Mouse (Mus musculus): ENCODE measurements around the gene Gnao1. TPM values are rescaled to one million over a fixed set of nuclear protein-coding genes. Genes with fewer than 3 reads are reported as not detected.
A peak's percentile ranks its signal among the peaks of the same experiment; 100 is the strongest.

Gnao1 gene
- total RNA-seq, 1 experiment from 2014 or later, result 0.48 TPM

- no peak for ATAC-seq (replicated peaks; ENCODE audit: insufficient number of reproducible peaks, low FRiP score, low TSS enrichment, poor library complexity, severe bottlenecking)
Measured at GRCm38 (mm10) chr8:93923897-93924334, 114.2 kb downstream of the Gnao1 start.

- ATAC-seq (replicated peaks; ENCODE audit: insufficient number of reproducible peaks, low FRiP score, low TSS enrichment, poor library complexity, severe bottlenecking), result no peak
Measured at GRCm38 (mm10) chr8:93925513-93925912, 115.7 kb downstream of the Gnao1 start.

GRCm38 (mm10) chr8:93929233-93929632 lies 119.5 kb downstream of the Gnao1 start:
- no peak for ATAC-seq (replicated peaks; ENCODE audit: insufficient number of reproducible peaks, low FRiP score, low TSS enrichment, poor library complexity, severe bottlenecking)

- no peak for ATAC-seq (replicated peaks; ENCODE audit: insufficient number of reproducible peaks, low FRiP score, low TSS enrichment, poor library complexity, severe bottlenecking)
Measured at GRCm38 (mm10) chr8:93931336-93931735, 121.6 kb downstream of the Gnao1 start.

GRCm38 (mm10) chr8:93932873-93933272 lies 123.1 kb downstream of the Gnao1 start:
- peak; percentile 89 for ATAC-seq (replicated peaks; ENCODE audit: insufficient number of reproducible peaks, low FRiP score, low TSS enrichment, poor library complexity, severe bottlenecking)

GRCm38 (mm10) chr8:93933288-93933687 lies 123.5 kb downstream of the Gnao1 start:
- no peak for ATAC-seq (replicated peaks; ENCODE audit: insufficient number of reproducible peaks, low FRiP score, low TSS enrichment, poor library complexity, severe bottlenecking)

GRCm38 (mm10) chr8:93938193-93938592 lies 128.4 kb downstream of the Gnao1 start:
- no peak for ATAC-seq (replicated peaks; ENCODE audit: insufficient number of reproducible peaks, low FRiP score, low TSS enrichment, poor library complexity, severe bottlenecking)

GRCm38 (mm10) chr8:93940542-93941423 lies 131.0 kb downstream of the Gnao1 start:
- ATAC-seq (replicated peaks; ENCODE audit: insufficient number of reproducible peaks, low FRiP score, low TSS enrichment, poor library complexity, severe bottlenecking), result no peak

GRCm38 (mm10) chr8:93941636-93942054 lies 131.9 kb downstream of the Gnao1 start:
- no peak for ATAC-seq (replicated peaks; ENCODE audit: insufficient number of reproducible peaks, low FRiP score, low TSS enrichment, poor library complexity, severe bottlenecking)

GRCm38 (mm10) chr8:93945781-93946180 lies 136.0 kb downstream of the Gnao1 start:
- ATAC-seq (replicated peaks; ENCODE audit: insufficient number of reproducible peaks, low FRiP score, low TSS enrichment, poor library complexity, severe bottlenecking), result no peak

GRCm38 (mm10) chr8:93946397-93946796 lies 136.6 kb downstream of the Gnao1 start:
- no peak for ATAC-seq (replicated peaks; ENCODE audit: insufficient number of reproducible peaks, low FRiP score, low TSS enrichment, poor library complexity, severe bottlenecking)

GRCm38 (mm10) chr8:93950133-93950532 lies 140.4 kb downstream of the Gnao1 start:
- no peak for ATAC-seq (replicated peaks; ENCODE audit: insufficient number of reproducible peaks, low FRiP score, low TSS enrichment, poor library complexity, severe bottlenecking)

- ATAC-seq (replicated peaks; ENCODE audit: insufficient number of reproducible peaks, low FRiP score, low TSS enrichment, poor library complexity, severe bottlenecking), result no peak
Measured at GRCm38 (mm10) chr8:93952511-93952910, 142.7 kb downstream of the Gnao1 start.

- ATAC-seq (replicated peaks; ENCODE audit: insufficient number of reproducible peaks, low FRiP score, low TSS enrichment, poor library complexity, severe bottlenecking), result no peak
Measured at GRCm38 (mm10) chr8:93958402-93958801, 148.6 kb downstream of the Gnao1 start.

- no peak for ATAC-seq (replicated peaks; ENCODE audit: insufficient number of reproducible peaks, low FRiP score, low TSS enrichment, poor library complexity, severe bottlenecking)
Measured at GRCm38 (mm10) chr8:93960909-93961308, 151.1 kb downstream of the Gnao1 start.

- no peak for ATAC-seq (replicated peaks; ENCODE audit: insufficient number of reproducible peaks, low FRiP score, low TSS enrichment, poor library complexity, severe bottlenecking)
Measured at GRCm38 (mm10) chr8:93968293-93968692, 158.5 kb downstream of the Gnao1 start.

GRCm38 (mm10) chr8:93969626-93970340 lies 160.0 kb downstream of the Gnao1 start:
- no peak for ATAC-seq (replicated peaks; ENCODE audit: insufficient number of reproducible peaks, low FRiP score, low TSS enrichment, poor library complexity, severe bottlenecking)

GRCm38 (mm10) chr8:93971451-93971850 lies 161.7 kb downstream of the Gnao1 start:
- ATAC-seq (replicated peaks; ENCODE audit: insufficient number of reproducible peaks, low FRiP score, low TSS enrichment, poor library complexity, severe bottlenecking), result no peak

- ATAC-seq (replicated peaks; ENCODE audit: insufficient number of reproducible peaks, low FRiP score, low TSS enrichment, poor library complexity, severe bottlenecking), result no peak
Measured at GRCm38 (mm10) chr8:93972211-93972610, 162.4 kb downstream of the Gnao1 start.

All from monocyte, adult 5-6 weeks (primary cell).